Mouse (Mus musculus) liver, embryonic 15.5 days (tissue): ENCODE results near the gene Stmn1. TPM values are rescaled to one million over a fixed set of nuclear protein-coding genes. Genes with fewer than 3 reads are reported as not detected.
A peak's percentile ranks its signal among the peaks of the same experiment; 100 is the strongest.

Experiments used
- ATAC-seq: fragments of 200-750 bp; cut with Nextera tagmentation; 2 replicates; pipeline ENCODE4 v1.8.0; 2017; ENCODE audit warnings: moderate number of reproducible peaks, mild to moderate bottlenecking, moderate library complexity; ENCODE audit not compliant: insufficient read depth
- H3K27ac ChIP-seq: fragments of 300-500 bp; sonication (generic); replicated peaks from 2 replicates; pipeline ENCODE4 v1.5.1; 2015; ENCODE audit warnings: mild to moderate bottlenecking, inconsistent platforms
- H3K27me3 ChIP-seq: fragments of 300-500 bp; sonication (generic); 2 replicates; pipeline ENCODE4 v1.6.1; 2015; ENCODE audit warnings: mild to moderate bottlenecking, inconsistent platforms
- H3K36me3 ChIP-seq: fragments of 300-500 bp; sonication (generic); replicated peaks from 2 replicates; pipeline ENCODE4 v1.6.1; 2015; ENCODE audit warnings: moderate library complexity, mild to moderate bottlenecking, inconsistent platforms
- H3K4me1 ChIP-seq: fragments of 300-500 bp; sonication (generic); replicated peaks from 2 replicates; pipeline ENCODE4 v1.6.1; 2015; ENCODE audit warnings: inconsistent platforms
- H3K4me2 ChIP-seq: fragments of 300-500 bp; sonication (generic); 2 replicates; pipeline ENCODE4 v1.6.1; 2015; ENCODE audit warnings: moderate library complexity, mild to moderate bottlenecking, inconsistent platforms
- H3K4me3 ChIP-seq: fragments of 300-500 bp; sonication (generic); replicated peaks from 2 replicates; pipeline ENCODE4 v1.5.1; 2015; ENCODE audit warnings: mild to moderate bottlenecking, inconsistent platforms
- H3K9ac ChIP-seq: fragments of 300-500 bp; sonication (generic); 2 replicates; pipeline ENCODE4 v1.6.1; 2015; ENCODE audit warnings: moderate library complexity, mild to moderate bottlenecking, inconsistent platforms
- H3K9me3 ChIP-seq: fragments of 300-500 bp; sonication (generic); replicated peaks from 2 replicates; pipeline ENCODE4 v1.6.1; 2016; ENCODE audit warnings: inconsistent platforms
- WGBS: fragments of 180-500 bp; shearing (Covaris S2); methylation state at CpG from one replicate; pipeline ENCODE4 v1.1.7; 2015; ENCODE audit warnings: mixed read lengths; ENCODE audit not compliant: insufficient replicate concordance; 5-methylcytosine and 5-hydroxymethylcytosine counted together
- polyA plus RNA-seq: library from polyadenylated mRNA; unstranded; fragments of >200 nt; fragmentation: Nextera tagmentation; extraction: Ambion mirVana; gene quantifications from 2 replicates; pipeline ENCODE4 v1.2.1, GENCODE M21; 2015

The Stmn1 gene
- polyA plus RNA-seq: 398 and 432 TPM in 2 replicates

GRCm38 (mm10) chr4:134468215-134468575 lies at the start of gene Stmn1:
TSS of gene Stmn1 (plus strand) at chr4:134468320.
- Histone ChIP-seq H3K9me3 (no peaks in the 10 kb centered on the region), H3K36me3 (peaks cover 32% of the 10 kb centered on the region), H3K27me3 (no peaks in the 10 kb centered on the region; the same call in 1 of the 2 replicates), H3K4me2 (peak within 1 kb of the TSS; percentile 98), H3K4me3 (peak within 1 kb of the TSS; percentile 81), H3K4me1 (peaks cover 40% of the 10 kb centered on the region), H3K9ac (peak within 1 kb of the TSS; percentile 90), H3K27ac (peak within 1 kb of the TSS; percentile 93)
- ATAC-seq: peak; percentile 91
- under 1% methylated on average over 30 of the region's 31 CpGs for WGBS

- Histone ChIP-seq H3K4me1 (no peaks in the 10 kb centered on the region; the same call in 1 of the 2 replicates), H3K9ac (no peak overlapping the region), H3K4me3 (no peak overlapping the region), H3K27me3 (no peaks in the 10 kb centered on the region), H3K4me2 (no peak overlapping the region), H3K36me3 (peaks cover 22% of the 10 kb centered on the region), H3K27ac (no peak overlapping the region), H3K9me3 (no peaks in the 10 kb centered on the region)
- 74% methylated on average over 11 of the region's 11 CpGs for WGBS
- no peak for ATAC-seq
Observed at GRCm38 (mm10) chr4:134421971-134422370, 46.1 kb upstream of the Stmn1 start.

- no peak overlapping the region for H3K9ac ChIP-seq
- ATAC-seq: no peak
- H3K4me3 ChIP-seq: no peak overlapping the region
- no peaks in the 10 kb centered on the region for H3K9me3 ChIP-seq
- H3K36me3 ChIP-seq: peaks cover 11% of the 10 kb centered on the region; the same call in 1 of the 2 replicates
- no peak overlapping the region for H3K27ac ChIP-seq
- no peaks in the 10 kb centered on the region for H3K27me3 ChIP-seq
- WGBS: 72% methylated on average over 7 of the region's 7 CpGs
- H3K4me2 ChIP-seq: no peak overlapping the region
- no peaks in the 10 kb centered on the region; the same call in 1 of the 2 replicates for H3K4me1 ChIP-seq
Observed at GRCm38 (mm10) chr4:134423949-134424348, 44.2 kb upstream of the Stmn1 start.

- peaks cover 11% of the 10 kb centered on the region; the same call in 1 of the 2 replicates for H3K36me3 ChIP-seq
- no peak overlapping the region for H3K4me2 ChIP-seq
- ATAC-seq: no peak
- no peaks in the 10 kb centered on the region; the same call in 1 of the 2 replicates for H3K4me1 ChIP-seq
- no peak overlapping the region for H3K27ac ChIP-seq
- H3K4me3 ChIP-seq: no peak overlapping the region
- H3K9ac ChIP-seq: no peak overlapping the region
- WGBS: 61% methylated on average over 7 of the region's 7 CpGs
- no peaks in the 10 kb centered on the region for H3K9me3 ChIP-seq
- 0 out of 2 replicates have a peak, but pooled peaks cover 3% of the 10 kb centered on the region for H3K27me3 ChIP-seq
Observed at GRCm38 (mm10) chr4:134425088-134425487, 43.0 kb upstream of the Stmn1 start.

DNA sequence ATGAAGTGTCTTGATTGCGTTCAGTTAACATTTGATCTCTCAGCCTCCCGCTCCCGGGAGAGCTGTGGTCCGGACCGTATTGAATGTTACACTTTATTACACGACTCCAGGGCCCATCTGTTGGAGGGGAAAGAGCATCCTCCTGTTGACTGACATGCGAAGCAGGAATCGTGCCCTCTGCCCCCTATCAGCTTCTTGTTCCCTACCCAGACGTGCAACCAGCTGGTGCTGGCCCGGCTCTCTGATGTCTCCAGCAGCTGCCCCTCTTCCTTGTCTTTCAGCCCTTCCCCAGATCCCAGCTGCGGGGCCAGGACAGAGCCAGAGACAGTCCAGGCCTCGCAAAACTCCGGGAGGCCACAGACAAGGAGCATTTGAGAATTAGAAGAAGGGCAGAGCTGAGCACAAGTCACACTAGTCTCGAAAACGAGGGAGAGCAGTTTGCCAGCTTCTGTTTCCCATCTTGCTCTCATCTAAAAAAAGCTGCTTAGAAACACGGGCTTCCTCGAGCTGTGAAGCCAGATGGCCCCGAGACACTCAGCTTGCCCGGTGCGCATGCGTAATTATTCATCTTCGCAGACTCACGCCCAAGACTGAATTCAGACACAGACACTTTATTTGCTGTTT lies 37.6 kb upstream of the Stmn1 start:
- 55% methylated on average over 23 of the region's 23 CpGs for WGBS
- Histone ChIP-seq H3K9me3 (no peaks in the 10 kb centered on the region), H3K4me2 (no peak overlapping the region), H3K36me3 (no peaks in the 10 kb centered on the region; the same call in 1 of the 2 replicates), H3K9ac (no peak overlapping the region), H3K27me3 (peaks cover 9% of the 10 kb centered on the region; the same call in 1 of the 2 replicates), H3K4me3 (no peak overlapping the region), H3K27ac (no peak overlapping the region), H3K4me1 (no peaks in the 10 kb centered on the region)
- no peak for ATAC-seq

DNA sequence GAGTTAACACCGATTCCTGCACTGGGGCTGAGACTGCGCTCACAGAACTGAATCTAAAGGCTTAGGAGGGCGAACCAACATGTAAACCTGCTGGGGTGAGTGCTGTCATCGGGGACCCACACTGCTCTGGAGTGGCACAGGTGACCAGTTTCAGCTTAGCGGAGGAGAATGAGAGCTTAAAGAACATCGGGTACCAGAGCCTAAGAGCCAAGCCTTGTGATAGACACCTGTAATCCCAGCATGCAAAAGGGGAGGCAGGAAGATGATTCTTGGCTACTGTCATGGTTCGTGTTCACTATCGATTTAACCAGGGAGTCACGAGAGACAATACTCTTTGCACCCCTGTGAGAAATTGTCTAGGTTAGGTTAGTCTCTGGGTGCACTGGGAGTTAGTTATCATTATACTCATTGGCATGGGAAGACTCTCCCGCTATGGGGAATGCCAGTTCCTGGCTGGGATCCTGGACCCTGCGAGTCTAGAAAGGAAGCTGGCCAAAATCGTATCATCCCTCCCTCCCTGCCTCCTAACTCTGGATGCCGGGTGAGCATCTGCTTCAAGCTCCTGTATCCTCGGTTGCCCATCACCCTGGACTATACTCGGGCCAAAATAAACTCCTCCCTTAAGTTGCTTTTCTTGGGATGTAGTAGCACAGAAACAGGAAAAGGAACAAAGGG lies 35.3 kb upstream of the Stmn1 start:
- H3K4me3 ChIP-seq: no peak overlapping the region
- no peaks in the 10 kb centered on the region for H3K9me3 ChIP-seq
- H3K36me3 ChIP-seq: no peaks in the 10 kb centered on the region
- peaks cover 12% of the 10 kb centered on the region; the same call in 1 of the 2 replicates for H3K27me3 ChIP-seq
- no peak for ATAC-seq
- H3K9ac ChIP-seq: no peak overlapping the region
- 68% methylated on average over 15 of the region's 15 CpGs for WGBS
- no peak overlapping the region for H3K27ac ChIP-seq
- no peaks in the 10 kb centered on the region for H3K4me1 ChIP-seq
- no peak overlapping the region for H3K4me2 ChIP-seq

DNA sequence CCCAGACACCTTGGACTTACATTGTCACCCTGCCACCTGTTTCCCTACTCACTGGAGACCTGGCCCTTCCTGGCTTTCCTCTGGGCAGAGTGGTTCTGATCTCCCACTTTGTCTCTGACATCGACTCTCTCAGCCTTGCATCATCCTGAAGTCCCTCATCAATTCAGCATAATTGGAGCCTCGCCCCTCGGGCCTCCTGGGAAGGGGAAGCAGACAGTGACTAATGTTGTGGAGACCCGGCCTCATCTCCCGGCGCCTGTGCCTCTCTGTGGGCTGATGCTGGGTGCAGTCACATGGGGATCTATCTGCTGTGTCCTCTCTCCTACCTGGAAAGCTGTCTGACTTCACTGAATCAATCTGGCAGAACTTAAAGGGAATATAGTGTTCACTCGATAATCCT lies 31.9 kb upstream of the Stmn1 start:
- Histone ChIP-seq H3K4me3 (no peak overlapping the region), H3K27ac (no peak overlapping the region), H3K36me3 (no peaks in the 10 kb centered on the region), H3K4me1 (peaks cover 23% of the 10 kb centered on the region), H3K27me3 (peaks cover 4% of the 10 kb centered on the region; the same call in 1 of the 2 replicates), H3K9me3 (no peaks in the 10 kb centered on the region), H3K4me2 (no peak overlapping the region), H3K9ac (no peak overlapping the region)
- 33% methylated on average over 7 of the region's 7 CpGs for WGBS
- ATAC-seq: no peak

- Histone ChIP-seq H3K9ac (no peak overlapping the region), H3K4me1 (peaks cover 23% of the 10 kb centered on the region), H3K27me3 (peaks cover 8% of the 10 kb centered on the region; the same call in 1 of the 2 replicates), H3K27ac (no peak overlapping the region), H3K4me2 (no peak overlapping the region), H3K36me3 (no peaks in the 10 kb centered on the region), H3K4me3 (no peak overlapping the region), H3K9me3 (no peaks in the 10 kb centered on the region)
- ATAC-seq: no peak
- WGBS: 74% methylated on average over 10 of the region's 10 CpGs
Observed at GRCm38 (mm10) chr4:134436659-134437058, 31.5 kb upstream of the Stmn1 start.

DNA sequence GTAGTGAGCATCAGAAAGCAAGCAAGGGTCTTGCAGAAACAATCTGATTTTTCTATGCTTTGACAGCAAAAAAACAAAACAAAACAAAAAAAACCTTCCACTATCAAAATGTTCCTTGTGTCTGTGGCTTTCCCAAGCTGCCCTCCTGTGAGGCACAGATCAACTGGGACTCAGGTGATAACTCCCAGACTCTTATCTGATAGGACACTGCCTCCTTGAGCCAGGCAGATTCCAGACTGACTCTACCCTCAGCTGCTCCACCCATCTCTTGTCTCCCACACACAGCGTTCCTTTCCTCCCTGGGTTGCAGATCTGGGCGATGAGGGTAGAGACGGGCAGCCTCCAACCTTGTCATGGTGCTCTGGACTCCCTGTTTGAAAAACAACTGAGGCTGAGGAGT lies 29.0 kb upstream of the Stmn1 start:
- ATAC-seq: peak; percentile 97
- peak overlapping the region; percentile 44 for H3K4me2 ChIP-seq
- 14% methylated on average over 3 of the region's 3 CpGs for WGBS
- H3K9ac ChIP-seq: no peak overlapping the region
- H3K4me3 ChIP-seq: no peak overlapping the region
- 0 out of 2 replicates have a peak overlapping the region, but pooled peaks have one; percentile 12 for H3K27ac ChIP-seq
- peaks cover 23% of the 10 kb centered on the region for H3K27me3 ChIP-seq
- H3K4me1 ChIP-seq: peaks cover 23% of the 10 kb centered on the region
- no peaks in the 10 kb centered on the region for H3K36me3 ChIP-seq
- H3K9me3 ChIP-seq: no peaks in the 10 kb centered on the region

- ATAC-seq: no peak
- no peaks in the 10 kb centered on the region for H3K36me3 ChIP-seq
- no peak overlapping the region for H3K4me2 ChIP-seq
- no peak overlapping the region for H3K9ac ChIP-seq
- peaks cover 23% of the 10 kb centered on the region for H3K27me3 ChIP-seq
- H3K4me1 ChIP-seq: peaks cover 23% of the 10 kb centered on the region
- no peaks in the 10 kb centered on the region for H3K9me3 ChIP-seq
- H3K4me3 ChIP-seq: no peak overlapping the region
- no peak overlapping the region for H3K27ac ChIP-seq
- WGBS: 54% methylated on average over 4 of the region's 4 CpGs
Observed at GRCm38 (mm10) chr4:134439919-134440318, 28.2 kb upstream of the Stmn1 start.

DNA sequence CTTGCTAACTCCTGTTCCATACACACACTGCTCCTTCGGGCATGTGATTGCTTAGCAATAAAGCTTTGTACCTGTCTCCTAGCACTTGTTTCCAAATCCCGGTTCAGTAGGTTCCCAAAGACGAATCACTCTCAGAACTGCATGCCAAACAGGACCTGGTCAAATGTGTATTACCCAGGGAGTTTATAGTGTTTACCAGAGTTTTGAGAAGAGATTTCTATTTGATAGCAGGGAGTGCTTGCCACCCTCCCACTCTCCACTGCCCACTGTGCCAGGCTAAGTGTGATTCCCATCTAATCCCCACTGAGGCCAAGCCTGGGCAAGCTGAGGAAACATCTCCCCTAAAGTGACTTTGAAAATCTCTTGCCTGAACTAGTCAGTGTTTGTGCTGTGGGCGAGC lies 25.9 kb upstream of the Stmn1 start:
- ATAC-seq: no peak
- WGBS: 67% methylated on average over 4 of the region's 4 CpGs
- H3K27me3 ChIP-seq: peaks cover 28% of the 10 kb centered on the region

More for the DNA sequence above, 25.9 kb upstream of the Stmn1 start:
- Histone ChIP-seq H3K27ac (no peak overlapping the region), H3K4me2 (no peak overlapping the region), H3K9ac (no peak overlapping the region), H3K36me3 (no peaks in the 10 kb centered on the region), H3K4me3 (no peak overlapping the region), H3K9me3 (no peaks in the 10 kb centered on the region), H3K4me1 (peaks cover 23% of the 10 kb centered on the region)
